Mouse (Mus musculus) liver, postnatal 0 days (tissue): Measurements from ENCODE around the gene Mctp1.

Experiments used
- CTCF ChIP-seq: sonication (generic); IDR thresholded peaks from 2 replicates; pipeline ENCODE4 v1.5.1; 2016; ENCODE audit warnings: antibody characterized with exemption, low read depth
- EP300 ChIP-seq: IDR thresholded peaks from 2 replicates; pipeline ENCODE4 v1.6.1; 2016; ENCODE audit warnings: antibody characterized with exemption, low read depth, mild to moderate bottlenecking

- TF ChIP-seq CTCF (no peak), EP300 (no peak)
These were observed 466.2 kb downstream of the Mctp1 start for GRCm38 (mm10) chr13:76850412-76851054.
